Mouse (Mus musculus) cerebellum, postnatal 14 days (tissue): ENCODE results near the gene 1700018B08Rik.

Experiments used
- DNase-seq, 2 experiments: peaks; one replicate each; pipeline ENCODE4 v3.0.0; 2021; ENCODE audit warnings: mixed read lengths in 2 of 2

1700018B08Rik gene

DNA sequence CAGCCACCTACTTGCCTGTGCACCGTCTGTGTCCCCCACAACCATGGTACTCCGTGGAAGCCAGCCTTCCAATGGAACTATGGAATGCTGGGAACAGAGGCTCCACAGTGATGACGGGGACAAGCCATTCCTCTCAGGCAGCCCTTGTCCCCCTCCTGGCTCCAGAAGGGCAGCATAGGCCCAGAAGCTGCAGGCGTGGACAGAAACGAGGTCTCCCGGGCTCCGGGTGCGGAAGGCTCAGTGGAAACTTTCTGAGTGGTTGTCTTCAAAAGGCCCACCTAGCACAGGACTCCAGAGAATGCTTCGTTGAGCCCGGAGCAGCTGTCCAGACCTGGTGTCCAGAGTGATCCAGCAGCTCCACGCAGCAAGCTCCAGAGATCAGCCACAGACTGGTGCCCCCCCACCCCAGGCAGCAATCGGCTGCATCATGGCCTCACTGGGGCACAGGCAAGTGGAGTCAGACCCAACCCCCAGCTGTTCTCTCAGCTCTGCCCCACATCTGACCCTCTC is at the start of gene 1700018B08Rik:
TSS of gene 1700018B08Rik (minus strand) at position 45 of the 510 bp plus-strand sequence.
- no peak for DNase-seq

DNA sequence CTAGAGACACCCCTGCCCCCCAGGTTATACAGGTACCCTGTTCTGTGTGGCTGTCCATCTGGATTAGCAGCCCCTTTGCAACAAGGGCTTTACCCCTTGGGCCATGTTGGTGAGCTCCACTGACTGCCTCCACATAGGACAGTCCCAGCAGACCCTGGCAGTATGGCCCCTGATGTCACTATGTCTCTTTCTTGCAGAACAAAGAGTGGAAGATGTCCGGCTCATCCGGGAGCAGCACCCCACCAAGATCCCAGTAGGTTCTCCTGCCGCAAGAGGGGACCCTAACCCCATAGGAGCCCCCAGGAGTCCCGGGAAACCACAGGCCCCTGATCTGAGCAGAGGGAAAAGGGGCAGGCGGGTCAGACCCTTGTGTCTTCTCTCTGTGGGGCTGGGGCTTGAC is 49.2 kb upstream of the 1700018B08Rik start:
- DNase-seq: no peak

DNA sequence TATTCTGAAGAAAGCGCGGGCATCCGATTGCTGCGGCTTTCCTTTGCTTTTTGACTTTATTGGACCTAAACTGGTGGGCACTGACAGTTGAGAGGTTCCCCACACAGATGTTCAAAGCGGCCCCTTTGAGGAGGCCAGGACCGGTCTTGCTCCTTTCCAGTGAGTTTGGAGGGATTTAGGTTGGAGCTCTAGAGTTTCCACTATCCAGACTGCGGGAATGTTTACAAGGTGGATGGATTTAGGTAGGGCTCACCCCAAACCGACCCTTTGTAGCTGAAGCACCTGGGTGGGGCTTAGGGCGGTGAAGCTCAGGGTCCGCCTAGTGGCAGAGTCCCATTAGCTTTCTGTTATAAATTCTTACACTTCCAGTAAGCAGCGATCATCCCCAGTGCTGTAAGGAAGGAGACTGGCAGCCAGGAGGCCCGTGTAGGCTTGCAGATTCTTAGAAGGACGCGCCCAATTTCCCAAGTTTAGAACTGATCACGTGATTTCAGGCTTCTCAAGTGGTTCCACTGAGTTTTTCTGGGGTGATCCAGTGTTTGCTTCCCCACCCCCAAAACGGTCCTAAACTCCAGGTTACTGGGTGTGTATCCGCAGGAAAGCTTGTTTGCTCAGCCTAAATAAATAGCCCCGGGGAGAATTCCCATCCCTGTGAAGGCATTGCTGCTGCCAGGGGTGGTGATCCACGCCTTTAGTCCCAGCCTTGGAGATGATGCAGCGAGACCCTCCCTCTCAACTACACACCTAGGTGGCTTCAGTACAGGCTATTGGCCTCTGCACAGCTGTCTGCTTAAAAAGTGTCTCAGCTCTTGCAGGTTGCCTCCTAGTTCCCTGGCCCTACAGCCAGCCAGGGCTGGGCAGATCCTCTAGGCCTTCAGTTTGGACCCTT is 47.3 kb upstream of the 1700018B08Rik start:
- peak; percentile 48 to 54 for DNase-seq

DNA sequence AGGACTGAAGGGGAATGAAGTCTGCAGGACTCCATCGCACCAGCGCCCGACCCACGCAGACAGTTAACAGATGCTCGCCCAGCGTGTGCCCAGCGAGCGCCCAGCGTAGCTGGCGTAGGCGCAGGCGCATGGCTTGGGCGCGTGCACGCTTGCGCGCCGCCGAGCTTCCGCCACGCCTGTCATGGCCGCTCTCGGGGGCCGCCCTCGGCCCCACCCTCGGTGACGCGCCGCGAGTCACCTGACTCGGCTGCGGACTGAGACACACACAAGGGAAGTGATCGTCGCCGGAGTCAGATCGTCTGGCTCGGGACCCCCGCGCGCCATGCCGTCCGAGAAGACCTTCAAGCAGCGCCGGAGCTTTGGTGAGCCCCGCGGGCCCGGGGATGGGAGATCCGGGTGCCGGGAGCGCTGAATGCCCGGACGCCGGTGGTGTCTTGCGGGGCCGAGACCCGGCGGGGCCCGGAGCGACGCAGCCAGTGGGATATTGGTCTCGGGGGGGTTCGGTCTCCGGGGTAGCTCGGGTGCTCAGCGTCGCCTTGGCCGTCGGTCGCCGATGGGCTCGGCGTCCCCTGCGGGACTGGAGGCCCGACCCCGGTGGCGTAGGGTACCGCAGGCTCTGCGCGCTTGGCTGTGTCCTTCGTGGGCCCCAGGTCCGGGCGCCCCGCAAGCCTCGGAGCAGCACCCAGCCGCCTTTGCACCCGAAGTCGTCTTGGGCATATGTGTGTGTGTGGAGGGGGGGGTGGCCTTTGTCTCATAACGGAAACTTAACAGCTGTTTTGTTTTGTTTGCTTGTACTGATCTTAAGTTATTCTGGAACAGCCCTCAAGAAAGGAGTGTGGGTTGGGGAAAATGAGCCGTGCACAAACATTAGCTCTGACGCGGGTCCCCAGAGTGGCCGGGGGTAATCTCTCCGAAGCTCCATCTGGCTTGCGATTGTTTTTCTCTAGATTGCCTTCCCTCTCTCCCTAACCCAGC is 46.4 kb upstream of the 1700018B08Rik start, which contains the start of gene Map1lc3b:
TSS of gene Map1lc3b (plus strand) at position 159 of the 975 bp plus-strand sequence.
- peak; percentile 98 to 99 for DNase-seq

DNA sequence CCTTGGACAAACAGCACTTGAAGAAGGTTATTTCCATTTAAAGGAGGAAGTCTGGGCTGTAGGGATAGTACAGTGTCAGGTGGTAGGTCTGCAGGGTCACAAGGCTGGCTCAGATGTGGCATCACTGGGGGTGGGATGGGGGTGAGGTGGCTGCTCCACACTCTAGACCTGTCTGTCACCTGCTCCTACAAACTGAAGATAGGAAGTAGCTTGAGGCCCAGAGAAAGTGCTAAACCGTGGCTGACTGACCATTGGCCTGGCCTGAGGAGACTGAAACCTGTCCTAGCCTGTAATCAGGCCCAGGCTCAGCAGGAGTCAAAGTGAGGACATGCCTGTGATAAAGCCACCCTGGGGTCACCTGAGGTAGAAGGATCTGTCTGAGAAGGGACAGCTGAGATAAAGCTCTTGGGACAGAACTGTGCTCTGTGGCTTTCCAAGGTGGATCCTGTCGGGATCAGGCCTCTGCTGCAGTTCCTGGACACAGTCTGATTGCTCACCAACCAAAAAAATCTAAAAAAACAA is 45.1 kb upstream of the 1700018B08Rik start:
- no peak for DNase-seq

DNA sequence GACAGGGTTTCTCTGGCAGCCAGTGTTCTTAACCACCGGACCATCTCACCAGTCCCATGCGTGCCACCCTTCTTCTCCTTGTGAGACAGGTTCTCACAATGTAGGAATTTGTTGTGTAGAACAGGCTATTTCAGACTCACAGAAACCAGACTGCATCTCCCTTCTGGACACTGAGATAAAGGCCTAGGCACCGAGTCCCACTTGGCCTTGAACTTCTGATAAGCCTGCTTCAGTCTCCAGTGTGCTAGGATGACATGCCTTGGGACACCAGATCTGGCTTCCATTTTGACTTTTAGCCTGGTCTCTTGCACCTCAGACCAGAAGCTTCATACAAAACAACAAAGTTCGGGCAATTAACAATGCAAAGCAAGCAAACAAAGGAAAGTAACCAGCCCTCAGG is 44.6 kb upstream of the 1700018B08Rik start:
- DNase-seq: no peak

DNA sequence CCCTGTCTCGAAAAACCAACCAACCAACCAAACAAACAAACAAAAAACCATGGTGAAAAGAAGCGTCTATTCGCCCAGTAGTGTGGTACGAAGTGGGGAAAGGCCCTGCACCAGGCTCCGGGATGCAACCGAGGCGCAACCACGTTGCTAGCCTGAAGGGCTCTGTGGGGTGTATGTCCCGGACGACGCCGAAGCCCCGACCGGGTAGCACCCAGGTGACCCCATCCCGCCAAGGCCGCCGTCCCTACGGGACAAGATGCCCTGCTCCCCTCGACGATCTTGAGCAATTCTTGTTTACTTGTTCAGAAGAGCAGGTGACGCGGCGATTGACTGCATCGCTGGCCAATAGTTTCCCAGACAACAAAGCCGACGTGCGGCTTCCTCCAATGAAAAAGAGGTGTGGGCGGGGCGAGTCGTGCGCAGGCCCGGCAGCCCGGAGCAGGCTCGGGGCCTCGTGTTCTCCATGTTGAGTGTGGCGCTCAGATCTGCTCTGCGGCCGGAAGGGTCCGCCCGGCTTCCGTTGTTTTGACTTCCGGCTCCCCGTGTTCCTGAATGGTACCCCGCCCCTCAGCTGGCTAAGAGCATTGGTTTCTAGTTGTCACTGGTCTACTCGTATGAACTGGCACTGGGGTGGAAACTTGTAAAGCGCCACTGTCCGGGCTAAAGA is 41.2 kb upstream of the 1700018B08Rik start:
- DNase-seq: peak; percentile 100

DNA sequence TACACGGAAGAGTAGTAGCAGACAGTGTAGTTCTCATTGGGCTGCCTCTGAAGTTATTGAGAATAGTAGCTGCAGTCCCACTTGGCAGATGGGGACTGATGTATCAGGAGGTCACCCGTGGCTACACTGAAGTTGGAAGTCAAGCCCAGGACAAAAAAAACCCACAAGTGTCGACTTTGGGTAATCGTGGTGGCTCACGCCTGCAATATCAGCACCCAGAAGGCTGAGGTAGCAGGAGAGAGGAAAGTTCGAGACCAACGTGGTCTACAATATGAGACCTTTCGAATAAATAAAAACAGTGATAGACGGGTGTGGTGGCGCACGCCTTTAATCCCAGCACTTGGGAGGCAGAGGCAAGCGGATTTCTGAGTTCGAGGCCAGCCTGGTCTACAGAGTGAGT is 40.6 kb upstream of the 1700018B08Rik start:
- no peak for DNase-seq

DNA sequence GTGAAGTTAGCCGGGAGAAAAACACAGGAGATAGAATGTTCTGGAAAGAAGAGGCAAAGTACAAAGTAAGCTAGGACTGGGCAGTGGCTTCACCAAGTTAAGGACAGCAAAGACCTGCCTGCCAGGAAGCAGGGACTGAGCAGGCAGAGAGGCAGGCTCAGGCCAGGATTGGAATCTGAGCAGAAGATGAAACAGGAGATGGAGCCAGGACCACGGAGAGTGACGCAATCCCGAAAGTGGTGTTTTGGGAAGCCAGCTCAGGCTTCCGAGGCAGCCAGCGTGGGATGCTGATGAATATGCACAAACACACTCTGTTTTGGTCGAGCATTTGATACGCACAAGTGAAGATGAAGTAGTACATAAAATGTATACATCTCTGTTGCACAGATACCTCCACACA is 39.5 kb upstream of the 1700018B08Rik start:
- no peak for DNase-seq

DNA sequence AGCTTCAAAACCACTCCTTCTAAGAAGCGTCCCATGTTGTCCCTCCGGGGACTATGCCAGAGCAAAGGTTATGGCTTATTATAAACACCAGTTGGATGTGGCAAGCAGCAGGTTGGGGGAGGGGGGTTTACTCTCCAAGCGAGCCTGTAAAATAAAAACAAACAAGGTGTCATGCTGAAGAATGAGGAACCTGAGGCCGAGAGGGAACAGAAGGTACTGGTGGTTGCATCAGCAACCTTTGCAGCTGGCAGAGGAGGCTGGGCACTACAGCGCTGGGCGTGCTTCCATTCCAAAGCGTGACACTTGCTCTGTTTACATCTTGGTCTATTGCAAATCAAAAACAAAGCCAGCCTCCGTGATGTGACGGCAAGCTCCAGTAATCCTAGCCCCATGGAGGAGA is 36.3 kb upstream of the 1700018B08Rik start:
- DNase-seq: no peak

DNA sequence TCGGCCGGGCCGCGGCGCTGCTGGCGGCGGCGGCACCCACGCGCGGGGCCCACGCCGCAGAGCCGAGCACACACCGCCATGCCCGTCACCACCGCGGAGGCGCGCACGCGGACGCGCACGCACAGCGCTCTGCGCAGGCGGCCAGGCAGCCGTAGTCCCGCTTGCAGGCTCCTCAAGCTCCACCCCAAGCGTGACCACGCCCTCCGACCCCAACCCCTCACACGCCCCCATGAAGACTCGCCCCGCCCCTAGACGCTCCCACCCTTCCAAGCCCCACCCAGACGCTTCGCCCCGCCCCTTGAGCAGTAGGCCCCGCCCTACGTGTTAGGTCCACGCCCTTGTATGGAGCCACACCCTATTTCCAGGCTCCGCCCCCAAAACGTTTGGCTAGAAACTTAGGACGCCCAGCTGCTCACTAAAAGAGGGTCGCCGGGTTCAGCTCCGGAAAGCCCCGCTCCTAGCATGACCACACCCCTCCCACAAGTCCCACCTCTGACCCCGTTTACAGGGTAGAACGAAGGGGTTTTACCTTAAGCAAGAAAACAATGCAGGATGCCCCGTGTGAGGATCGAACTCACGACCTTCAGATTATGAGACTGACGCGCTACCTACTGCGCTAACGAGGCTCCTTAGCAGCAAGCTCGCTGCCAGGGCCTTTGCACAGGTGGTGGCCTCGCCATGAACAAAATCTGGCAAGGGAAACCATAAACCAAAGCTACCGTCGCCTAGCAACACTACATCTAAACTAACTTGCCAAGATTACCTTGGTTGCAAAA is 34.7 kb upstream of the 1700018B08Rik start, which contains the start of gene Fbxo31:
TSS of gene Fbxo31 (minus strand) at position 131 of the 776 bp plus-strand sequence.
- DNase-seq: peak; percentile 94

DNA sequence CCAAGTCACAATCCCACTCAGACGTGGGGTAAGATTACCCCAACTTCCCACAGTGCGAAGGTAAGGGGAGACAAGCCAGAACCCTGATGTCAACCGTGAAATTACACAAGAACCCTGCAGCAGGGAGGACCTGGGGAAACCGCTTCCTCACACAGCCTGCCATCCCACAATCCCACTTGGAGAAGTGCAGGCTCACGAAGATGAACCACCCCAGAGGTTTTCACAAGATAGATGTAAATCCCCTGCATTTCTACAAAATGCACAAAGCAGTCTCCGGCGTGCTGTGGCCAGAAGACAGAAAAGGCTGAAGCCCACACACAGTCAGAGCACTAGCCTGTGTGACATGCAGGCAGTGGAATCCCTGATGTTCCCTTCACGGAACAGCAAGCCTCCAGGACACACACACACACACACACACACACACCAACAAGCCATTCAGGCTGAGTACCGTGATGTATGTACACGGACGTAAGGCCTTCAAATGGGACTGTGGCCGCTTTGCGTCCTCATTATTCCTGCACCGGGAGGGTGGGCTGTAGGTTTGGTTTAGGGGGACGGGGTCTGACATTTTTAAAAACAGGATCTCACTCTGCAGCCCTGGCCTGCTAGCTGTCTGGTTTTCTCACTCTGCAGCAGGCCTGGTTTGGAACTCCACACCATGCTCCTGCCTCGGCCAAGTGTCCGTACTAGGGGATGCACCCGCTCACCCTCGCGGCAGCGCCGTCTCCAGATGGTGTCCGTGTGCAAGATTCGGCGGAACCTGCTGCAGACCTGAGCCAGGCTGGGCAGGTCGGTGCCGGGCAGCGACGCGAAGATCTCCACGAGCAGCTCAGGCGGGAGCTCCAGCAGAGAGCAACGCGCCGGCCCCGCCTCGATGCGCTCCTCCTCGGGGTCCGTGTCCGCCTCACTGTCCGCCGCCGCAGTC is 33.9 kb upstream of the 1700018B08Rik start:
- DNase-seq: peak; percentile 43 to 52

DNA sequence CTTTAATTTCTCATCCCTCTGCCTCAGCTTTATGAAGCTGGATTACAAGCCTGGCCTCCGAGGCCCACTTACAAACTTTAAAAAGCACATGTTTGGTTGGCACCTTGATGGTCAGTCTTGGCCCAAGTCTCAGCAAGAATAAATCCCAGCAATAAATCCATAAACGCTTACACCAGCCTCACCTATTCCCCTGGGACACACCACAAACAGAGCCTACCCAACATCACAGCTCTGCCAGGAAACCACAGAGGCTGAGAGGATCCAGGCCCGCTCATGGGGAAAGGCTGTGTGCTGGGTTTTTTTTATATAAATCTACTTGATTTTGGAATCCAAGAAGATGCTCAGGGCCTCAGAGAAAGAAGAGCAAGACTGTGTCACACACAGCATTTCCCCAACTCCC is 31.5 kb upstream of the 1700018B08Rik start:
- DNase-seq: no peak

DNA sequence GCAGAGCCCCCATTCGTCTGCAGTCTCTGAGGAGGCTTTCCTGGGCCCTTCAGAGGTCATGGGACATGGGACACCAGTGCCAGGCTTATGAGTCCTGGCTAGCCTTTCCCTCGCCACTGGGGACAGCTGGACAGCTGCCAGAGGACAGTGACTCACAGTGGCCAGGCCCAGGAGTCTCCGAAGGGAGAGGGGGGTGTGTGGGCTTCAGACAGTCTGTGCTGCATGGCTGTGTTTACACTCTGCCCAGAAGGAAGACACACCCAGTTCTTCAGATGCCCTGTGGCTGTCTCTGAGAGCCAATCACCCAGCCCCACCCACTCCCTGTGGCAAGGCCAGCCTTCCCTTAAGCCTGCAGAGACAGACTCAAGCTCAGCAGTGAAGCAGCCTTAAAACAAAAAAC is 29.2 kb upstream of the 1700018B08Rik start:
- DNase-seq: peak; percentile 49 to 75

DNA sequence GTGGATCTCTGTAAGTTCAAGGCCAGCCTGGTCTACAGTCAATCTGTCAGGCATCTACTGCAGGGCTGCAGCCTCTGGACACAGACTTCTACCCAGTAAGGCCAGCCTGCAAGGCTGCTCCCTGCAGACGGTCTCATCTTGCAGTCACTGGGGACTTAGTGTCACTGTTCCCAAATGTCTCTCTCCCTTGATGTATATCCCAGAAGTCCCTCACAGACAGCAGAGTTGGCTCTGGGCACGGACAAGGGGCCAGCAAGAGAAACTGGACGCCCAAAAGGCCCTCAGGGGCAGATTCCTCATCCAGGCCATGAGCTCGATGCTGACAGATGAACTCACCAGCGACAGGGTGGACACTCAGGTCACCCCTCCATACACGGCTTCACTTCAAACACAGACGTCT is 28.0 kb upstream of the 1700018B08Rik start:
- DNase-seq: no peak

DNA sequence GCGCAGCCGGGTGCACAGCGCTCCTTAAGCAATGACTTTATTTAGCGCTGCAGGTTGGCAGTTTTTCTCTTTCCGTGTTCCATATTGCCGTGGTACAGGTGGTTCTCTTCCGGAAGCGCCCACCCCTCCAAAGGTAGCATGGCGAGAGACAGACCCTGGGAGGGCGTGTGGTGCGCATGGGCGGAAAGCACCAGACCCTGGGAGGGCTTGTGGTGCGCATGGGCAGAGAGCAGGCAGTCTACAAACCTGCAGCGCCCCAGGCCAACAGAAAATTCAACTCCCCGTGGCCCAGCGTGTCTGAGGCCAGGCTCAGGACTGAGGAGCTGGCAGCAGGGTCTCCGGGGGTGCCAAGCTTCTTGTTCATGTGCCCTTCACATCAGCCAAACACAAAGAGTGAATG is 26.7 kb upstream of the 1700018B08Rik start:
- DNase-seq: no peak

DNA sequence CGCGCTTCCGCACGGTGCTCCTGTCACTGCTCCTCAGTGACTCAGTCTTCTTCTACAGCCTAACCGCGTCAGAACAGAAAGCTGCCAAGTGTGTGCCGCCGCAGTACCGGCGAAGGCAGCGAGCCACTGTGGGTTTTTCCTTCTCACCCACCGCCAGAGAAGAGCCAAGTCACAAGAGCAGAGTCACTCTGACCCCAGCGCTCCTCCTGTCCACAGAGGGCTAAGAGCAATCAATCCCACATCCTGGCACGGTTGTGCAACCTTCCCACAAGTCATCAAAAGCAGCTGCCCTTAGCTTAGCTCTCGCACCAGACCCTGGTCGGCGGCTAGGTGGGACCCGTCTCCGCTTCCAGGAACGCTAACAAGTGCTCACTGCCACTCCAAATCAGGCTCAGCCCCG is 26.2 kb upstream of the 1700018B08Rik start:
- DNase-seq: no peak

DNA sequence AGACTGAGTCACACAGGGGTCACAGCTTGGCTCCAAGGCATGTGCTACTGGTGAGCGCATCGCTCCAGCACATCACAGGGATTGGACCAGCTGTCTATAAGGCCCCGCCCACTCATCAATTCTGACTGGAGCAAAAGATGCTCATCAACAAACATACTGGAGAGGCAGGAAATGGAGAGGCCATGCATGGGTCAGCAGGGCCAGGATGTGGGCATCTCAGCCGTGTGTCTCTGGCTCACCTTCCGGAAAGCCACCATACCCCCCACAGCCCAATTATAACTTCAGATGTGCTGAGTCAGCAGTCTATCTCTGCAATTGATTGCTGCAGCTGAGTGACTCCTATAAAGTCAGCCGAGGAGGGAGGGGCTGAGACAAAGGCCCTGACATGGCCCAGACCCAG is 24.2 kb upstream of the 1700018B08Rik start:
- no peak for DNase-seq

DNA sequence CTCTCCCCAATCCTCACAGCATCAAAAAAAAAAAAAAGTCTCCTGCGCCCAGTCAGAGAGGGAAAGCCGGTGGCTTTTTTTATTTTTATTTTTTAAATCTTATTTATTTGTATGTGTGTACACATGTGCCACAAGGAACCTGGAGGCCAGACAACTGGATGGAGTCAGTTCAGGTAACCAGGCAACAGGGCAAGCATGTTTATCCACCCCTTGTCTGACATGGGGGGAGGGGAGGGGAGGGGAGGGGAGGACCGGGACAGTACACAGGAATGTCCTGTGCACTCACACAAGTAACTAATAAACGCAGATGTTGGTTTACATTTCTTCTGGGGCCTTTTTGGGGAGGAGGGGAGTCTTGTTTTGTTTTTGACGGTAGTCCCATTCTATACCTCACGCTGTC is 19.6 kb upstream of the 1700018B08Rik start:
- DNase-seq: no peak

DNA sequence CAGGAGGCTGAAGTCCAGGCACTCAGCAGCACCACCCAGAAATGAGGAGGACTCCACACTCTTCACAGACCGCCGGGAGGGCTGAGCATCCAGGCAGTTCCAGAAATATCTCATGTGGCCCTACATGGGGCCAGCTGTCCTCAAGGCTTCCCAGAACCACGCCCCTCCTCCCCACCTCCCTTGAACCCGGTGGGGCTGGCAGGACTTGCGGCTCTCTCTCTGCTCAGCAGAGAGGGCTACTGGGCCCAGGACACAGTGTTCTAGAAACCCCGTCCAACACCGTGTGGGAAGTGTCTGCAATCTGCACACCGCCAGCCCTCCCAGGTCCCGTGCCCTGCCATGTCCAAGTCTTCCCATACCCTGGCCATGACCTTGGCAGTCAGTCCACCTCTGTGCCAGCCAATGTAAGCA is 18.8 kb upstream of the 1700018B08Rik start:
- DNase-seq: peak in 1 of 2 experiments; percentile 31
